Mouse (Mus musculus) cerebellum, adult 18-20 months (tissue): Measurements from ENCODE around the gene Sept1.

ENCODE experiments used
- DNase-seq, 2 experiments: peaks; one replicate each; pipeline ENCODE4 v3.0.0; 2021

The Sept1 gene

GRCm38 (mm10) chr7:127217901-127218642 is 14.9 kb downstream of the Sept1 start:
- no peak for DNase-seq

- no peak for DNase-seq
These were observed 15.5 kb downstream of the Sept1 start for GRCm38 (mm10) chr7:127217475-127217874.

- no peak for DNase-seq
These were observed 16.6 kb downstream of the Sept1 start for GRCm38 (mm10) chr7:127216307-127216706.

GRCm38 (mm10) chr7:127214981-127215871 is 17.7 kb downstream of the Sept1 start:
- DNase-seq, result peak; percentile 75 to 78

- no peak for DNase-seq
These were observed 18.4 kb downstream of the Sept1 start for GRCm38 (mm10) chr7:127214521-127214920.

GRCm38 (mm10) chr7:127213930-127214329 is 19.0 kb downstream of the Sept1 start:
- DNase-seq, result peak in 1 of 2 experiments; percentile 16

GRCm38 (mm10) chr7:127213485-127213884 is 19.4 kb downstream of the Sept1 start:
- peak; percentile 54 to 58 for DNase-seq

GRCm38 (mm10) chr7:127212432-127213250 is 20.3 kb downstream of the Sept1 start:
- DNase-seq, result no peak

- no peak for DNase-seq
These were observed 21.8 kb downstream of the Sept1 start for GRCm38 (mm10) chr7:127211014-127211745.

GRCm38 (mm10) chr7:127210266-127210665 is 22.7 kb downstream of the Sept1 start:
- no peak for DNase-seq

- no peak for DNase-seq
These were observed 23.1 kb downstream of the Sept1 start for GRCm38 (mm10) chr7:127209851-127210250.

- DNase-seq, result peak; percentile 94 to 96
These were observed 24.1 kb downstream of the Sept1 start, which contains the start of gene Mylpf for GRCm38 (mm10) chr7:127208553-127209438. TSS of gene Mylpf (plus strand) at chr7:127208890.

GRCm38 (mm10) chr7:127208295-127208552 is 24.7 kb downstream of the Sept1 start, which contains the start of gene Tbc1d10b:
TSS of gene Tbc1d10b (minus strand) at chr7:127208468.
- DNase-seq, result no peak

- DNase-seq, result no peak
These were observed 25.3 kb downstream of the Sept1 start for GRCm38 (mm10) chr7:127207374-127208294.

GRCm38 (mm10) chr7:127206606-127207005 is 26.3 kb downstream of the Sept1 start:
- no peak for DNase-seq

- no peak for DNase-seq
These were observed 36.4 kb downstream of the Sept1 start for GRCm38 (mm10) chr7:127196484-127196883.

- peak; percentile 93 to 98 for DNase-seq
These were observed 37.2 kb downstream of the Sept1 start, which contains the start of gene Cd2bp2 for GRCm38 (mm10) chr7:127195544-127196295. TSS of gene Cd2bp2 (minus strand) at chr7:127196050.

GRCm38 (mm10) chr7:127194633-127195029 is 38.3 kb downstream of the Sept1 start:
- DNase-seq, result no peak

- no peak for DNase-seq
These were observed 38.8 kb downstream of the Sept1 start for GRCm38 (mm10) chr7:127194011-127194632.
